Mouse (Mus musculus) myocyte (in vitro differentiated cells): ENCODE data around the gene Cnot10. TPM values are rescaled to one million over a fixed set of nuclear protein-coding genes. Genes with fewer than 3 reads are reported as not detected.

Experiments
- H3K27me3 ChIP-seq: one replicate; pipeline ENCODE4 v1.6.1; 2011; ENCODE audit not compliant: control insufficient read depth, insufficient read depth, insufficient read length
- H3K36me3 ChIP-seq: one replicate; pipeline ENCODE4 v1.6.1; 2011; ENCODE audit not compliant: control insufficient read depth, insufficient read depth
- H3K4me2 ChIP-seq: one replicate; pipeline ENCODE4 v1.6.1; 2011; ENCODE audit warnings: low read depth, control low read depth
- H3K4me3 ChIP-seq: one replicate; pipeline ENCODE4 v1.5.1; 2011; ENCODE audit warnings: mild to moderate bottlenecking, control low read depth, moderate library complexity
- H3K79me2 ChIP-seq: one replicate; pipeline ENCODE4 v1.6.1; 2011; ENCODE audit not compliant: control insufficient read depth, insufficient read depth
- H3ac ChIP-seq: one replicate; pipeline ENCODE4 v1.6.1; 2011; ENCODE audit not compliant: control insufficient read depth, insufficient read length
- CEBPB ChIP-seq: IDR thresholded peaks from 2 replicates; pipeline ENCODE4 v1.6.1; 2011; ENCODE audit warnings: mild to moderate bottlenecking, moderate library complexity; ENCODE audit not compliant: poor library complexity, insufficient read depth, severe bottlenecking
- E2F4 ChIP-seq: IDR thresholded peaks from one replicate; pipeline ENCODE4 v1.6.1; 2011; ENCODE audit warnings: mild to moderate bottlenecking, control low read depth, moderate library complexity; ENCODE audit not compliant: insufficient read depth
- MAX ChIP-seq: IDR thresholded peaks from one replicate; pipeline ENCODE4 v1.6.1; 2011; ENCODE audit warnings: low read depth, mild to moderate bottlenecking, control low read depth
- MYOD1 ChIP-seq, 3 experiments: IDR thresholded peaks; one replicate each; pipeline ENCODE4 v1.6.1; 2011; ENCODE audit warnings: control low read depth in 2 of 3, low read depth in 2 of 3, mild to moderate bottlenecking in 2 of 3, moderate library complexity in 1 of 3; ENCODE audit not compliant: insufficient read length in 2 of 3, control insufficient read depth in 1 of 3
- MYOG ChIP-seq, 3 experiments: IDR thresholded peaks; one replicate each; pipeline ENCODE4 v1.6.1; 2011; ENCODE audit warnings: control low read depth in 2 of 3, low read depth in 2 of 3, mild to moderate bottlenecking in 2 of 3; ENCODE audit not compliant: insufficient read length in 2 of 3, control insufficient read depth in 1 of 3, insufficient read depth in 1 of 3
- POLR2A ChIP-seq: IDR thresholded peaks from one replicate; pipeline ENCODE4 v1.6.1; 2011; ENCODE audit warnings: low read depth, mild to moderate bottlenecking, control low read depth, moderate library complexity; ENCODE audit not compliant: insufficient read length
- POLR2AphosphoS2 ChIP-seq: IDR thresholded peaks from one replicate; pipeline ENCODE4 v1.6.1; 2011; ENCODE audit warnings: low read depth, control low read depth; ENCODE audit not compliant: insufficient read length
- REST ChIP-seq: IDR thresholded peaks from one replicate; pipeline ENCODE4 v1.6.1; 2011; ENCODE audit warnings: mild to moderate bottlenecking, control low read depth, moderate library complexity; ENCODE audit not compliant: insufficient read depth, insufficient read length
- SRF ChIP-seq: IDR thresholded peaks from one replicate; pipeline ENCODE4 v1.6.1; 2011; ENCODE audit warnings: low read depth; ENCODE audit not compliant: control insufficient read depth, insufficient read length
- TCF12 ChIP-seq: IDR thresholded peaks from one replicate; pipeline ENCODE4 v1.6.1; 2011; ENCODE audit warnings: mild to moderate bottlenecking, control low read depth; ENCODE audit not compliant: poor library complexity, insufficient read depth, severe bottlenecking
- TCF3 ChIP-seq: IDR thresholded peaks from one replicate; pipeline ENCODE4 v1.6.1; 2011; ENCODE audit warnings: low read depth, control low read depth; ENCODE audit not compliant: insufficient read length
- USF1 ChIP-seq: IDR thresholded peaks from one replicate; pipeline ENCODE4 v1.6.1; 2011; ENCODE audit warnings: low read depth, mild to moderate bottlenecking, control low read depth, moderate library complexity
- polyA plus RNA-seq: library from polyadenylated mRNA; unstranded; fragments of >200 nt; fragmentation: generic; extraction: Trizol; gene quantifications from one replicate; pipeline ENCODE4 v1.2.1, GENCODE M21; 2012; ENCODE audit warnings: missing spikeins

Gene Cnot10
- polyA plus RNA-seq, 1 experiment = 29.1 TPM

- Histone ChIP-seq H3K27me3 (no peaks in the 10 kb centered on the region), H3K36me3 (peaks cover 10% of the 10 kb centered on the region), H3K4me2 (peak overlapping the region; percentile 79), H3ac (no peak overlapping the region), H3K79me2 (no peaks in the 10 kb centered on the region), H3K4me3 (no peak overlapping the region)
- TF ChIP-seq REST = no peak
- no peak for TF ChIP-seq MYOG (IDR thresholded peaks at IDR 0.05; ENCODE audit: control insufficient read depth in 1 of 3, insufficient read depth in 1 of 3, insufficient read length in 2 of 3, low read depth in 2 of 3)
- TF ChIP-seq POLR2A = no peak
- no peak for TF ChIP-seq TCF3
- no peak for TF ChIP-seq USF1
- TF ChIP-seq MYOD1 (IDR thresholded peaks at IDR 0.05; ENCODE audit: control insufficient read depth in 1 of 3, insufficient read length in 2 of 3, low read depth in 2 of 3) = no peak
These were observed 55.6 kb downstream of the Cnot10 start for GRCm38 (mm10) chr9:114584183-114585016.

GRCm38 (mm10) chr9:114583812-114584182 lies 56.2 kb downstream of the Cnot10 start:
- Histone ChIP-seq H3K4me3 (no peak overlapping the region), H3K79me2 (no peaks in the 10 kb centered on the region), H3K27me3 (no peaks in the 10 kb centered on the region), H3K36me3 (peaks cover 6% of the 10 kb centered on the region), H3K4me2 (peak overlapping the region; percentile 79), H3ac (no peak overlapping the region)
- TF ChIP-seq POLR2AphosphoS2 (no peak), MYOD1 (IDR thresholded peaks at IDR 0.05; ENCODE audit: control insufficient read depth in 1 of 3, insufficient read length in 2 of 3, low read depth in 2 of 3) (peak in 1 of 3 experiments; percentile 3)

GRCm38 (mm10) chr9:114578646-114579045 lies 61.3 kb downstream of the Cnot10 start:
- no peak for TF ChIP-seq MYOG (IDR thresholded peaks at IDR 0.05; ENCODE audit: control insufficient read depth in 1 of 3, insufficient read depth in 1 of 3, insufficient read length in 2 of 3, low read depth in 2 of 3)
- no peak for TF ChIP-seq POLR2AphosphoS2
- TF ChIP-seq TCF12 = no peak
- no peak for TF ChIP-seq POLR2A
- Histone ChIP-seq H3K36me3 (no peaks in the 10 kb centered on the region), H3K79me2 (no peaks in the 10 kb centered on the region), H3K27me3 (no peaks in the 10 kb centered on the region), H3ac (no peak overlapping the region), H3K4me2 (no peak overlapping the region), H3K4me3 (no peak overlapping the region)

GRCm38 (mm10) chr9:114576001-114576400 lies 64.0 kb downstream of the Cnot10 start:
- H3K4me3 ChIP-seq = no peak overlapping the region
- TF ChIP-seq TCF3 (no peak), MYOG (IDR thresholded peaks at IDR 0.05; ENCODE audit: control insufficient read depth in 1 of 3, insufficient read depth in 1 of 3, insufficient read length in 2 of 3, low read depth in 2 of 3) (no peak), CEBPB (no peak), E2F4 (no peak), SRF (no peak), POLR2AphosphoS2 (no peak), MYOD1 (IDR thresholded peaks at IDR 0.05; ENCODE audit: control insufficient read depth in 1 of 3, insufficient read length in 2 of 3, low read depth in 2 of 3) (no peak)
- H3K4me2 ChIP-seq = no peak overlapping the region
- H3K27me3 ChIP-seq = no peaks in the 10 kb centered on the region
- H3K36me3 ChIP-seq = no peaks in the 10 kb centered on the region
- no peak overlapping the region for H3ac ChIP-seq
- H3K79me2 ChIP-seq = no peaks in the 10 kb centered on the region

GRCm38 (mm10) chr9:114573528-114573927 lies 66.5 kb downstream of the Cnot10 start:
- no peaks in the 10 kb centered on the region for H3K27me3 ChIP-seq
- no peak overlapping the region for H3ac ChIP-seq
- no peaks in the 10 kb centered on the region for H3K36me3 ChIP-seq
- TF ChIP-seq USF1 = no peak
- no peak for TF ChIP-seq REST
- TF ChIP-seq MAX = no peak
- TF ChIP-seq POLR2A = no peak
- no peak for TF ChIP-seq E2F4
- TF ChIP-seq SRF = no peak
- TF ChIP-seq TCF12 = no peak
- H3K79me2 ChIP-seq = no peaks in the 10 kb centered on the region
- H3K4me2 ChIP-seq = no peak overlapping the region
- no peak overlapping the region for H3K4me3 ChIP-seq
